Mouse (Mus musculus): Measurements from ENCODE around the gene Flt3.

DNA sequence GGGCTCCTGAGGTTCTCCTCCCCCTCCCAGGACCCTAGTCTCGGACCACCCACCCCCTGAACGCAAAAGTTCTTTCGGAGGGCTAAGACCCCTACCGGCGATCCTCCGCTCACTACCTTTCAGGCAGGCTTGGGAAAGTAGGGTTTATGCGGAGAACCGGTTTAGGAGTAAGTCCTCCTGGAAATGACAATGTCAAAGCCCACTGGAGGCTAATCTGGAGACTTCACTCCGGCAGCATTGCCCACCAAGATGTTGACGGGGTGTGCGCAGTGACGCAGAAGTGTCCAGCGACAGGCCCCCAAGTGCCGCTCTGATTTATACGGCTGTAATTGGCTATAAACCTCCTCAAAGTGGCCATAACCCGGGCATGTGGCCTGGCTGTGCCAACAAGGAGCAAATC, 95.1 kb downstream of the Flt3 start:
- TF ChIP-seq POLR2A (IDR thresholded peaks at IDR 0.05; ENCODE audit: insufficient read depth, low read depth, low read length), result no peak
- no peak for TF ChIP-seq CTCF (IDR thresholded peaks at IDR 0.05)

Data from heart, adult 2 months (tissue).